Mouse (Mus musculus): ENCODE data around the gene Foxb1. TPM values are rescaled to one million over a fixed set of nuclear protein-coding genes. Genes with fewer than 3 reads are reported as not detected.

The Foxb1 gene
- not detected in 2 replicates for polyA plus RNA-seq (2012)

GRCm38 (mm10) chr9:69760371-69761301 lies at the start of gene Foxb1:
TSS of gene Foxb1 (minus strand) at chr9:69760940.

Other genes with a start within 250 kb of the Foxb1 start
- 50.5 and 58.7 TPM in 2 replicates for gene Bnip2, start 228.5 kb upstream of the Foxb1 start, polyA plus RNA-seq (2012)

Data from megakaryocyte-erythroid progenitor cell, adult 5 weeks (primary cell).